Mouse (Mus musculus) forebrain, embryonic 14.5 days (tissue): ENCODE measurements around the gene Usp30. TPM values are rescaled to one million over a fixed set of nuclear protein-coding genes. Genes with fewer than 3 reads are reported as not detected.

ENCODE experiments used
- ATAC-seq: fragments of 200-750 bp; cut with Nextera tagmentation; 2 replicates; pipeline ENCODE4 v1.8.0; 2017; ENCODE audit warnings: mild to moderate bottlenecking, moderate library complexity
- DNase-seq: peaks from one replicate; pipeline ENCODE4 v3.0.0-alpha.2; 2015; ENCODE audit warnings: low spot score
- H3K27ac ChIP-seq: fragments of 300-500 bp; sonication (generic); 2 replicates; pipeline ENCODE4 v1.5.1; 2014; ENCODE audit warnings: low read depth, mild to moderate bottlenecking, control low read depth, low read length, moderate library complexity
- H3K27me3 ChIP-seq: fragments of 300-500 bp; sonication (generic); replicated peaks from 2 replicates; pipeline ENCODE4 v1.6.1; 2014; ENCODE audit warnings: low read length, control low read depth, mixed read lengths; ENCODE audit not compliant: control insufficient read depth, insufficient read depth
- H3K36me3 ChIP-seq: fragments of 300-500 bp; sonication (generic); 2 replicates; pipeline ENCODE4 v1.6.1; 2014; ENCODE audit warnings: low read length, control low read depth; ENCODE audit not compliant: control insufficient read depth, insufficient read depth
- H3K4me1 ChIP-seq: fragments of 300-500 bp; sonication (generic); 2 replicates; pipeline ENCODE4 v1.6.1; 2014; ENCODE audit warnings: antibody characterized with exemption, low read length, control low read depth; ENCODE audit not compliant: control insufficient read depth, insufficient read depth
- H3K4me2 ChIP-seq: fragments of 300-500 bp; sonication (generic); 2 replicates; pipeline ENCODE4 v1.6.1; 2014; ENCODE audit warnings: mild to moderate bottlenecking, control low read depth, low read length
- H3K4me3 ChIP-seq: fragments of 300-500 bp; sonication (generic); 2 replicates; pipeline ENCODE4 v1.5.1; 2014; ENCODE audit warnings: low read depth, low read length, control low read depth
- H3K9ac ChIP-seq: fragments of 300-500 bp; sonication (generic); 2 replicates; pipeline ENCODE4 v1.6.1; 2014; ENCODE audit warnings: mild to moderate bottlenecking, low read length, control low read depth, moderate library complexity
- H3K9me3 ChIP-seq: fragments of 300-500 bp; sonication (generic); replicated peaks from 2 replicates; pipeline ENCODE4 v1.6.1; 2016; ENCODE audit warnings: low read length, control low read depth, mixed read lengths; ENCODE audit not compliant: control insufficient read depth
- WGBS: fragments of 180-500 bp; shearing (Covaris S2); extraction: QIAGEN DNeasy Blood & Tissue Kit; methylation state at CpG from one replicate; pipeline ENCODE4 v1.1.7; 2014; 5-methylcytosine and 5-hydroxymethylcytosine counted together
- polyA plus RNA-seq: library from polyadenylated mRNA; unstranded; fragments of >200 nt; fragmentation: Nextera tagmentation; extraction: Ambion mirVana; gene quantifications from 2 replicates; pipeline ENCODE4 v1.2.1, GENCODE M21; 2014

Gene Usp30
- polyA plus RNA-seq, 1 experiment from 2014 or later: 13.9 TPM

GRCm38 (mm10) chr5:114137481-114138276 is 72.4 kb downstream of the Usp30 start:
- no peak overlapping the region for H3K4me2 ChIP-seq
- H3K36me3 ChIP-seq: 0 out of 2 replicates have a peak, but pooled peaks cover 2% of the 10 kb centered on the region
- peaks cover 11% of the 10 kb centered on the region for H3K4me1 ChIP-seq
- WGBS: 79% methylated on average over 15 of the region's 15 CpGs
- no peaks in the 10 kb centered on the region for H3K9me3 ChIP-seq
- no peak overlapping the region; the same call in 1 of the 2 replicates for H3K9ac ChIP-seq
- DNase-seq: no peak
- no peak overlapping the region for H3K4me3 ChIP-seq
- no peaks in the 10 kb centered on the region for H3K27me3 ChIP-seq
- H3K27ac ChIP-seq: no peak overlapping the region; the same call in 1 of the 2 replicates
- ATAC-seq: no peak

- peak; percentile 61; the same call in 1 of the 2 replicates for ATAC-seq
- 61% methylated on average over 21 of the region's 21 CpGs for WGBS
- Histone ChIP-seq H3K36me3 (0 out of 2 replicates have a peak, but pooled peaks cover 2% of the 10 kb centered on the region), H3K27ac (peak overlapping the region; percentile 77), H3K27me3 (no peaks in the 10 kb centered on the region), H3K9me3 (no peaks in the 10 kb centered on the region), H3K4me2 (0 out of 2 replicates have a peak overlapping the region, but pooled peaks have one; percentile 21), H3K4me3 (no peak overlapping the region), H3K4me1 (peaks cover 11% of the 10 kb centered on the region), H3K9ac (peak overlapping the region; percentile 3; the same call in 1 of the 2 replicates)
- peak; percentile 46 for DNase-seq
Measured at GRCm38 (mm10) chr5:114138277-114139164, 73.3 kb downstream of the Usp30 start.

DNA sequence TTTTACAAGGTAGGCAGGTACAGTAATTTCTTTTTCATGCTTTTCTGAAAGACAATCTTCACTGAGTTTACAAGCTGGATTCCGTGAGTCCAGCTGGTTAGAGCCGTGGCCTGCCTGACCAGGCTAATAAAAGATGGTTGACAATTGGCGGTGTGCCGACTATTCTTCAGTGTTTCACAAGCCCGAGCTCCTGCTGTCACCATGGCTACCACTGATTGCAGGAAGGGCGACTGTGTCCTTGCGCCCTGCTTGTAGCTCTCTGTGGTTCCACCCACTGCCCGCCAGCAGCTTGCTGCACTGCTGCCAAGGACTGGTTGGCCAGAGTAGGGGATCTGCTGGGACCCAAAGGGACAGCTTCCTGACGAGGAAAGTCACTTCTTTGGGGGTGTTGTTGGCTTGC is 73.9 kb downstream of the Usp30 start:
- peaks cover 11% of the 10 kb centered on the region for H3K4me1 ChIP-seq
- DNase-seq (peak; percentile 94), ATAC-seq (peak; percentile 89)
- no peaks in the 10 kb centered on the region for H3K27me3 ChIP-seq
- peak overlapping the region; percentile 77 for H3K27ac ChIP-seq
- 0 out of 2 replicates have a peak overlapping the region, but pooled peaks have one; percentile 21 for H3K4me2 ChIP-seq
- 10% methylated on average over 9 of the region's 9 CpGs for WGBS
- peak overlapping the region; percentile 3; the same call in 1 of the 2 replicates for H3K9ac ChIP-seq
- H3K4me3 ChIP-seq: no peak overlapping the region
- 0 out of 2 replicates have a peak, but pooled peaks cover 2% of the 10 kb centered on the region for H3K36me3 ChIP-seq
- no peaks in the 10 kb centered on the region for H3K9me3 ChIP-seq

- no peak within 1 kb of the TSS for H3K4me3 ChIP-seq
- H3K27me3 ChIP-seq: no peaks in the 10 kb centered on the region
- DNase-seq: no peak
- H3K9ac ChIP-seq: no peak within 1 kb of the TSS
- no peaks in the 10 kb centered on the region for H3K9me3 ChIP-seq
- no peak for ATAC-seq
- 63% methylated on average over 19 of the region's 19 CpGs for WGBS
- no peaks in the 10 kb centered on the region for H3K36me3 ChIP-seq
- no peaks in the 10 kb centered on the region for H3K4me1 ChIP-seq
- no peak within 1 kb of the TSS for H3K27ac ChIP-seq
- H3K4me2 ChIP-seq: no peak within 1 kb of the TSS
Measured at GRCm38 (mm10) chr5:114146028-114146888, 81.0 kb downstream of the Usp30 start, which contains the start of gene Acacb. Gene Acacb, plus strand, starts transcription at chr5:114146535.

- no peak for ATAC-seq
- Histone ChIP-seq H3K9me3 (no peaks in the 10 kb centered on the region), H3K27me3 (no peaks in the 10 kb centered on the region), H3K9ac (no peak overlapping the region), H3K36me3 (no peaks in the 10 kb centered on the region), H3K27ac (no peak overlapping the region), H3K4me1 (no peaks in the 10 kb centered on the region), H3K4me2 (no peak overlapping the region), H3K4me3 (no peak overlapping the region)
- 92% methylated on average over 14 of the region's 14 CpGs for WGBS
- no peak for DNase-seq
Measured at GRCm38 (mm10) chr5:114147043-114147972, 82.0 kb downstream of the Usp30 start.

- Histone ChIP-seq H3K4me3 (no peak overlapping the region), H3K4me2 (no peak overlapping the region), H3K27ac (no peak overlapping the region), H3K27me3 (no peaks in the 10 kb centered on the region), H3K36me3 (no peaks in the 10 kb centered on the region), H3K4me1 (no peaks in the 10 kb centered on the region), H3K9ac (no peak overlapping the region), H3K9me3 (no peaks in the 10 kb centered on the region)
- DNase-seq (no peak), ATAC-seq (no peak)
- WGBS: 84% methylated on average over 12 of the region's 12 CpGs
Measured at GRCm38 (mm10) chr5:114152359-114153092, 87.3 kb downstream of the Usp30 start.

- H3K27ac ChIP-seq: no peak overlapping the region
- H3K9me3 ChIP-seq: no peaks in the 10 kb centered on the region
- WGBS: 6% methylated on average over 12 of the region's 12 CpGs
- no peaks in the 10 kb centered on the region for H3K36me3 ChIP-seq
- no peaks in the 10 kb centered on the region for H3K27me3 ChIP-seq
- H3K4me2 ChIP-seq: 0 out of 2 replicates have a peak overlapping the region, but pooled peaks have one; percentile 14
- ATAC-seq: no peak
- DNase-seq: peak; percentile 59
- H3K9ac ChIP-seq: no peak overlapping the region
- H3K4me1 ChIP-seq: no peaks in the 10 kb centered on the region
- no peak overlapping the region for H3K4me3 ChIP-seq
Measured at GRCm38 (mm10) chr5:114153490-114153889, 88.2 kb downstream of the Usp30 start.
